Mouse (Mus musculus) gonadal fat pad, adult 2 months (tissue): Measurements from ENCODE around the gene Tbc1d24. TPM values are rescaled to one million over a fixed set of nuclear protein-coding genes. Genes with fewer than 3 reads are reported as not detected.

ENCODE experiments used
- DNase-seq: peaks from one replicate; pipeline ENCODE4 v3.0.0-alpha.2; 2012; ENCODE audit warnings: low read depth
- polyA plus RNA-seq: library from polyadenylated mRNA; depleted of rRNA; stranded (reverse); fragments of >200 nt; gene quantifications from 2 replicates; pipeline ENCODE4 v1.2.3, GENCODE M21; 2012

Gene Tbc1d24
- polyA plus RNA-seq, 1 experiment, result 12.8 TPM

- no peak for DNase-seq
Observed at GRCm38 (mm10) chr17:24209916-24210240, 4.5 kb upstream of the Tbc1d24 start.

DNA sequence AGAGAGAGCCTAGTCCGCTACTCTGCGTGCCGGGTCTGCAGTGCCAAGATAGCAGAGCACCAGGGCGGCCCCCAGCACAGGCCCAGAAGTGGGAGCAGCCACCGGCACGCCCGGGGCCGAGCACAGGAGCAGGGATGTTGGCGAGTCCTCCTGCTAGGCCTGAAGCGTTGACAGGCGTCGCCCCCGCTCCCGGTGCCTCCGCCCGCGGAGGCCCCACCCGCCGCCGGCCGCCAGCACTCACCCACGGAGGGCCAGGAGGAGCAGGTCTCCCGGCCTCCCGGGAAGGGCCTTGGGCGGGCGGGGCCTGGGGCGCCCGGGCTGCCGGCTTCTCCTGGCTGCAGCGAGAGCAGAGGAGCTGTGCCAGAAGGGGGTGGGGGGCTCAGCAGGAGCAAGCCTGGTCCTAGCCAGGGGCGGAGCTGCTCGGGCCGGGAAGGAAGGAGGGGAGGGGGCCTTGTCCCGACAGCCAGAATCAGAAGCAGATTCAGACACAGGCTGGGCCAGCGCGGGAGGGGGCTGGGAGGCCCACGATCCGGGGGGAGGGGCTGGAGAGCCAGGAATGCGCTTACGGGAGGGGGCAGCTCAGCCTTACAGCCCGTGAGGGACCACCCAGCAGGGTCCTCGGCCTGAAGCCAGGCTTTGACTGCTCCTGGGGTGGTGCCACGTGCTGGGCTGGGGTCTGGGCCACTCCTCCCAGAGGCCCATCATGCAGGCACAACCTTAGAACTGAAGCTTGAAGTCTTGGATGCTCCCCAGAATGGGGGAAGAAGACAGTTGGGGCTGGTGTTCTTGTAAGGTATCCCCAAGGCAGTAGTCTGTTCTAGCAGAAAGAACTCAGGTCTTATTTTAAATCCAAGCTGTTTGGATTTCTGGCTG, 3.9 kb upstream of the Tbc1d24 start, which contains the start of gene Ntn3:
Ntn3 (minus strand) TSS at position 489 of the 873 bp plus-strand sequence.
- DNase-seq, result no peak

GRCm38 (mm10) chr17:24208641-24209042, 3.3 kb upstream of the Tbc1d24 start:
- DNase-seq, result no peak

DNA sequence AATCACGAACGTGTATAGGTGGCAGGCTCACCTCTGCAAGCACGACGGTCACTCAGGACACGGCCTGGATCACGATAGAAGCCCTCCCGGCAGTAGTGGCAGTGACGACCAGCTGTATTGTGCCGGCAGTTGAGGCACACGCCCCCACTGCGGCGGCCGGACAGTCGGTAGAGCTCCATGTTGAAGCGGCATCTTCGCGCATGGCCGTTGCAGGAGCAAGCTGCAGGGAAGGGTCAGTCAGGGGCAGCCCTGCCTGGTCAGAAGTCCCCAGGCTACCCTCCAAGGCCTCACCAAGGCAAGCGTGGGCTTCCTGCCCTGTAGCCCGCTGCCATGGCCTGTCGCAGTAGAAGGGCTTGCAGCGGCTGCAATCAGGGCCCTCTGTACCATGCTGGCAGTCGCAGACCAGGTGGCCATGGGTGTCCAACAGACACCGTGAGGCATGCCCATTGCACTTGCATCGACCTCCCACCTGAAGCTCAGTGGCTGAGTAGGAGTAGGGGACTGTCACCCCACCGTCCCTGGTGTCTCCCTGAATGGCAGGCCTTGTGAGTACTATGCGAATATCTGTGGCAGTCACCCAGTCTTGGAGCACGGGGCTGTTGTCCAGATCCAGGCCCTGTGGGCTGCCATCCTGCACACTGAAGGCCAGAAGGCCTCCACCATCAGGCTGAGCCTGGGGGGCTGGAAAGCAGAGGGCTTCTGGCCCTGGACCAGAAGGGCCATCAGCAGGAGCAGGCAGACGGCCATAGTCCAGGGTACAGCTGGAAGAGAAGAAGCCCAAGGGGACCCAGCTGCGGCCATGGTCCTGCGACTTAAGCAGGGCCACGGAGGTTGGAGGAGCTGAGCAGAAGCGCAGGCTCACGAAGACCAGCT, 2.6 kb upstream of the Tbc1d24 start:
- DNase-seq, result no peak

GRCm38 (mm10) chr17:24206451-24207351, 1.3 kb upstream of the Tbc1d24 start:
- DNase-seq, result no peak

- DNase-seq, result no peak
Observed at GRCm38 (mm10) chr17:24205908-24206361, 573 bp upstream of the Tbc1d24 start.

GRCm38 (mm10) chr17:24204846-24205245, 516 bp downstream of the Tbc1d24 start:
- DNase-seq, result no peak

- DNase-seq, result no peak
Observed at GRCm38 (mm10) chr17:24203611-24204534, 1.5 kb downstream of the Tbc1d24 start.

DNA sequence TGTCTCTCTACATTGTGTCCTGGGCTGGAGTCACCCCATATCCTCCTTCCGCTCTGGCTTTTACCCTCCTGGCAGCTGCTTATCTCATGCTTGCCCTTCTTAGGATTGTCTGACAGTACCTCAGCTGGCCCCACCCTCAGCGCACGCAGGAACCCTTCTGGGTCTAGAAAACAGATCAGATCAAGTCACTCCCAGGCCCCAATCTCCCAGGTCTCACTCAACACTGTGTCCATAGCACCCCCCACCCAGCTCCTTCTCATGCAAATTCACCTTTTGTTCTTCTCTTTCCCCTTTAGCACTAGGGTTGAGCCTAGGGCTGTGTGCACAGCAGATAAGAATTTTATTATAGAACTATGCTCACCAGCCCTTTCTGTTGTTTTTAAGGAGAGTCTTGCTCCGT, 2.3 kb downstream of the Tbc1d24 start:
- no peak for DNase-seq

DNA sequence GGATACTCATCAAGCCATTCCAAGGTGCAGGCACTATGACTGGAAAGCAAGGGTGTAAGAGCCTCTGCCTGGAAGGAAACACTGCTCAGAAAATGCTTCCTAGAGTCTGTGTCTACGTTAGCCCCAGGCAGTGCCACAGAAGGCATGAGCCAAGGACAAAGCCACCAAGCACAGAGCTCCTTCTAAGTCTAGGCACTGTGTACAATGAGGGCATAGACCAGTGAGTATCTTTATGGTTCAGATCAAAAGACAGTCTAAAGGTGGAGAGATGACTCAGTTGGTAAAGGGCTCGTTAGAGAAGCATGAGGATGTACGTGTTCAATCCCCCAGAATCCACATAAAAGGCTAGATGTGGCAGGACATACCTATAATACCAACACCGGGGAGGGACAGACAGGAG, 4.3 kb downstream of the Tbc1d24 start:
- no peak for DNase-seq

- DNase-seq, result no peak
Observed at GRCm38 (mm10) chr17:24199741-24200140, 5.6 kb downstream of the Tbc1d24 start.

DNA sequence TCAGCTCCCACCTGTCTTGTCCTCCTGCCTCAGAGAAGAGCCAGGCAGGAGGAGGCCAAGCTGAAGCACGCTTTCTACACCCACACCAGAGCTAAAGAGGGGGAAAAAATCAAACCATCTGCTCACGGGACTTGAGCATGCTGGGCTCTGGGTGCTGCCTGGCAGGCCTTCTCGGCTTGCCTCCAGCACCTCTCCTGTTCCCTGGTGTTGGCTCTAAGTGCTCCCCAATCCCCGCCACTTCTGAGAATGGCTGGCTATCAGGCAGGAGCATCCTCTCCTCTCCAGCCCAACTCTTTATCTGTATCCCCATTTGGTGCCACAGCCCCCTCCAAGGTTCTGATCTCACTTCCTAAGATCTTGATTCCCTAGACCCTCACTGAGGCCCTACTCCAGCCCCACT, 6.1 kb downstream of the Tbc1d24 start:
- DNase-seq, result no peak

- DNase-seq, result no peak
Observed at GRCm38 (mm10) chr17:24197032-24197824, 8.1 kb downstream of the Tbc1d24 start.

GRCm38 (mm10) chr17:24195349-24195748, 10.0 kb downstream of the Tbc1d24 start:
- DNase-seq, result no peak

GRCm38 (mm10) chr17:24193769-24194168, 11.6 kb downstream of the Tbc1d24 start:
- DNase-seq, result no peak

GRCm38 (mm10) chr17:24193268-24193667, 12.1 kb downstream of the Tbc1d24 start:
- DNase-seq, result no peak

- no peak for DNase-seq
Observed at GRCm38 (mm10) chr17:24192848-24193247, 12.5 kb downstream of the Tbc1d24 start.

- DNase-seq, result no peak
Observed at GRCm38 (mm10) chr17:24191481-24191880, 13.9 kb downstream of the Tbc1d24 start.

DNA sequence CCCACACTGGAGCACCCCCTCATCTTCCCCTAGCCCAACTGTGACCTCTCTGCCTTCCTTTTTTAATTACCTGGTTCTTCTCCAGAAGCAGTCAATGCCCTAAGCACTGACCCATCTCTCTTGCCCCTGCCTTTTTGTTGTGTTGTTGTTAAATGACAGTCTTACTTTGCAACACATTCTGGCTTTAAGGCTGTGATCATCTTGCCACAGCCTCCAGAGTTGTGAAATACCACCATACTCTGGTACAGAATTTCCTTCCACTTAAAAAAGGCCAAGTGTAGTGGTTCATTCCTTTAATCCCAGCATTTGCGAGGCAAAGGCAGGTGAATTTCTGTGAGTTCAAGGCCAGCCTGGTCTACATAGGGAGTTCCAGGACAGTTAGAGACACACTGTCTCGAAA, 14.4 kb downstream of the Tbc1d24 start:
- no peak for DNase-seq

DNA sequence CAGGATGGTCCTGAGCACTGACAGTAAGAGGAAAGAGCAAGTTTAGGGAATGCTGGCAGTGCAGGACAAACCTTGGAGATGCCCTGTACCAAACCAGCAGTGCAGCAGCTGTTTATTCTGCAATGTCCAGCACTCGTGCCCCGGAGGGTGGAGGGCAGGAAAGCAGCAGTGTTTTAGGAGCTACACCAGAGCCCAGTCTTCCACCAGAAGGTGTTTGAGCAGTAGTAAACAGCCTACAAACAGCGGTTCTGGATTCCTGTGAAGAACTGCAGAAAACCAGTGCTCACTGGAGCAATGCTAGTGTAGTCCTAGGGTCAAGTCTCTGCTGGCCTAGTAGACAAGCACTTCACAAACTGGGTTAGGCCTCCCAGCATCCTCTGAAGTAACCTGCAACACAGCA, 31.1 kb downstream of the Tbc1d24 start:
- DNase-seq, result no peak
